Mouse (Mus musculus) induced T-regulatory cell, adult 2 months (primary cell): ENCODE data around the gene Traf3ip2.

Experiments
- DNase-seq: peaks from one replicate; pipeline ENCODE4 v3.0.0-alpha.2; 2012; ENCODE audit warnings: low read depth

The Traf3ip2 gene

DNA sequence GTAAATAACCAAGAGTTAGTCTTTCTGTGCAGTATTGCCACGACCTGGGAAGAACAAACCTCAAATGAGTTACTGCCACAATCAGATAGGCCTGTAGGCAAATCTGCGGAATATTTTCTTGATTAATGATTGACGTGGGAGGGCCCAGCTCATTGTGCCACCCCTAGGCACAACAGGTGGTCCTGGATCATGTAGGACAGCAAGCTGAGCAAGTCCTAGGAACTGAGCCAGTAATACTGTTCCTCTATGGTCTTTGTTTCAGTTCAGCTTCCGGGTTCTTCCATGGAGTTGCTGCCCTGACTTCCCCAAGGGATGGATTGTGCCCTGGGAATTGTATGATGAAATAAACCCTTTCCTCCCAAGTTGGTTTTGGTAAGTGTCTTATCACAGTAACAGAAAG is 68.3 kb downstream of the Traf3ip2 start:
- no peak for DNase-seq

- no peak for DNase-seq
Measured at GRCm38 (mm10) chr10:39682556-39682955, 69.8 kb downstream of the Traf3ip2 start.

DNA sequence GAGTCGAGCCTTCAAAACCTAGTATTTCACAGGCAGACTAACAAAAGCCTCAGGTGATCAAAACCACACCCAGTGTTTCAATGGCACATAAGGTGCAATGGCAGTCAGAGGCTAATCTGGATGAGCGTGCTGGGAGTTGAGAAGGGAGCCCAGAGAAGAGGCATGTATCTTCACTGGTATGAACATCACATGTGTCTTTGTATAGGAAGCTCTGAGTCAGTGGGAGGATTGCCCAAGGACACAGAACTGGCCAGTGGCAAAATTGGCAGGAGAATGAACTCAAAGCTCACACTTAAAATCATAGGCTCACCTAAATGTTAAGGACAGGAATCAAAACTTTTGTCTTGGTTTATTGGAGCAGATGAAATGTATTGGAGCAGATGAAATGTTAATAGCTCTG is 70.7 kb downstream of the Traf3ip2 start:
- no peak for DNase-seq

GRCm38 (mm10) chr10:39686811-39687210 is 74.1 kb downstream of the Traf3ip2 start:
- DNase-seq, result no peak

GRCm38 (mm10) chr10:39687851-39688250 is 75.1 kb downstream of the Traf3ip2 start:
- no peak for DNase-seq

DNA sequence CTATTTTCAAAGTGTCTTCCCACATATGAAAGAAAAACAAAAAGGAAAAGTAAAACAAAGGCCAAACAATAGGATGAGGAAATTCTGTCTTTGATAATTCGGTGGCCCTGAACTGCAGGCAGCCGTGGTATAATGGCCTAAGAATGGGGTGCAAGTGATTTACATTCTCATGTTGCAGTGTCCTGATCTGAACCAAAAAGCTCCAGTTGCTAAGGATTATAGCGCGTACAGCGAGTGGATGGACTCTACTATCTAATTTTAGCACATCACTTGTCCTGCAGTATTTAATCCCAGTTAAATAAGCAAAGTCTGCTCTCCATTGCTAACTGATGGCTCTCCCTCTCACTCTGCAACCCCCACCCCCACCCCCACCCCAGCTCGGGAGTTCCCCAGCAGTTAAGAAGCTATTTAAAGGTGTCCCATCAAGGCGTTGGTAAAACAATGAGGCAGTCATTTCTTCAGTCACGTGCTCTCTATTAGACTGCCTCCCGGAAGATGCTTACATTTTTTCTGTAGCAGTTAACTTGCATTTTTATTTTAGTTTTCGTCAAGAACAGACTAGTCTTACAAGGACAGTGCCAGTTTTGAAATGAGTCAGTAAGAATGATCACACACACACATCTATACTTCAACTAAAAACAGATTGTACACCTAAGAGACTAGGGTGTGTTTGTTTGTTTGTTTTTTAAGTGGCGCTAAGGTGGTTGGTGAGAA is 78.8 kb downstream of the Traf3ip2 start:
- peak; percentile 77 for DNase-seq

GRCm38 (mm10) chr10:39692152-39692551 is 79.4 kb downstream of the Traf3ip2 start:
- no peak for DNase-seq
